Mouse (Mus musculus): ENCODE results near the gene Frmpd1. TPM values are rescaled to one million over a fixed set of nuclear protein-coding genes. Genes with fewer than 3 reads are reported as not detected.
A peak's percentile ranks its signal among the peaks of the same experiment; 100 is the strongest.

Gene Frmpd1
- total RNA-seq, 4 experiments from 2014 or later = 6.5 to 9.3 (median 8.7) TPM

DNA sequence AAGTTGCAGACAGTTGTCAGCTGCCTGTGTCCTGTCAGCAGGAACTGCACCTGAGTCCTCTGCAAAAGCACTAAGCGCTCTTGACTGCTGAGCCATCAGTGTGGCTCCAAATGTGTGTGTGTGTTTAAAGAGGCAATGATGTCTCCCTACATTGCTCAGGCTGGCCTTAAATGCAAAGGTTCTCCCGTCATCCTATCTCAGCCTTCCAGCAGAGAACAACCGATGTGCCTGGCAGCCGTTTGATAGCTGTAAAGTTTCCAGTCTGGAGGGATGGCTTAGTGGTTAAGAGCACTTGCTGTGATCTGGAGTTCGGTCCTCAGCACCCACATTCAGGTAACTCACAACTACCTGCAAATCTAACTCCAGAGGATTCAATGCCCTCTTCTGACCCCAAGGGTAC, 56.7 kb downstream of the Frmpd1 start:
- no peak for DNase-seq

- DNase-seq = no peak
These were observed 57.5 kb downstream of the Frmpd1 start for GRCm38 (mm10) chr4:45242163-45242562.

DNA sequence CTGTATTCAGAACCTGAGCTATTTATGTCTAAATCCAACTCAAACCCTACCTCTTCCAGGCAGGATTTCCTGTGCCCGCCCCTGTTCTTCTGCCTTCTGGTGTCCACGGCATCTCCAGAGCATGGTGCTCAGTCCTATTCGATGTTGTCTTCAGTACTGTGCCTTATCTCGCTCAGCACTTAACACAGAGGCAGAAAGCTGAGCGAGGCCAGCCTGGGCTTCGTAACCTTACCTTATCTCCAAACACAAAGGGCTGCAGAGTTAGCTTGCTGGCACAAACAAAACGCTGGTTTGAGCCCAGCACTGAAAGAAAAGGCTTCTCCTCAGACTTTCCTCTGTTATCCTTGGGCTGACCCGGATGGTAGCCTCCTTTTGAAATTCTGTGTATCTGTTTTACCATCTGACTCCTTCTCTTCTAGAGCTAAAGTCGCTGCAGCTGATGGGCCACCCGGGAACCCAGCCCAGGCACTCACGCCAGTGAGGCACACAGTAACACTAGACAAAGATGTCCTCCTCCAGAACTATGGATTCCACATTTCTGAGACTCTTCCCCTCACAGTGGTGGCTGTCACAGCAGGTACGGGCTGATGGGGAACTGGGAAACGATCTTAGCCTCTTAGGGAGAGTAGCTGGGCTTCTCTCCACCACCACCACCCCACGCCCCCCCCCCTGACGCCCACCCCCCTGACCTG, 58.7 kb downstream of the Frmpd1 start:
- DNase-seq = no peak

- no peak for DNase-seq
These were observed 66.6 kb downstream of the Frmpd1 start for GRCm38 (mm10) chr4:45251265-45251664.

DNA sequence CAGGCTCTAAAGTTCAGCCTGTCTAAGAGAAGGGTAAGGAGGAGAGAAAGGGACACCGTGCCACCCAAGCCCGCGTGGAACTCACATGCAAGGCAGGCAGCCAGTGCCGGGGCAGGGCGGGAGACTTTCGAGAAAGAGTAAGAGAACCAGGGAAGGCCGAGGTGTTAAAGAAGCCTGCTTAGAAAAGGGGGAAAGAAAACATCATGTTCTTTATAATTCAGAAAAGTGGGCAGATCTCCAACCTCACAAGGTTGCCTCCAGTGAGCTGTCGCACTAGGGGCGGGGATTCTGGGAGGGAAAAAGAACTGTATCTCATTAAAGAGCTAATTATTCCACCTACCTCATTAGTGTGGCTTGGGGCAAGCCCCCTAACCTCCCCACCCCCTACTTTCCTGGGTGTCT, 68.2 kb downstream of the Frmpd1 start:
- no peak for DNase-seq

GRCm38 (mm10) chr4:45253839-45254601, 69.3 kb downstream of the Frmpd1 start:
- DNase-seq = peak; percentile 26

DNA sequence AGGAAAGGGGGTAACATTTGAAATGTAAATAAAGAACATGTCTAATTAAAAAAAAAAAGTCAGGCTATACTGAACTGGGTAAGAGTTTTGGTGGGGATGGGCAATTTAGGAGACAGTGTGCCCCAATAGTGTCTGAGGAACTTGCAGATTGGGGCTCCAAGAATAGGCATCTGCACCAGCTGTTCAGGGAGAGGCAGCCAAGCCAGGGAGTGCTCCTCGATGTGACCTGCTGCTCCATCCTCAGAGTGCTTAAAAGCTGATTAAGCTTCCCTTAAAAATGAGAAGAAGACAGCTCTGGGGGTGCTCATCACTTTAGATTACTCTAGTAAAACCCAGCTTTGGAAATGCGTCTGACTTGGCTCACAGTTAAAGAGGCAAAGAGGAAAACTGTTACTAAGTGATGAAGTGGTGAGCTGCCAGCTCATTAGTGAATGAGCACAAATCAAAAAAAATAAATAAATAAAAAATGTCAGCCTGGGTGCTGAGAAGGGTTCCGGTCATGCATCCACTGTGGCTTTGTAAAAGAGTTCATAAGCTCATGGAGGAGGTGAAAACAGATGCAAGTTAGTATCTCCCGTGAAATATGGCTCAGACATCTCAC, 74.7 kb downstream of the Frmpd1 start:
- no peak for DNase-seq

DNA sequence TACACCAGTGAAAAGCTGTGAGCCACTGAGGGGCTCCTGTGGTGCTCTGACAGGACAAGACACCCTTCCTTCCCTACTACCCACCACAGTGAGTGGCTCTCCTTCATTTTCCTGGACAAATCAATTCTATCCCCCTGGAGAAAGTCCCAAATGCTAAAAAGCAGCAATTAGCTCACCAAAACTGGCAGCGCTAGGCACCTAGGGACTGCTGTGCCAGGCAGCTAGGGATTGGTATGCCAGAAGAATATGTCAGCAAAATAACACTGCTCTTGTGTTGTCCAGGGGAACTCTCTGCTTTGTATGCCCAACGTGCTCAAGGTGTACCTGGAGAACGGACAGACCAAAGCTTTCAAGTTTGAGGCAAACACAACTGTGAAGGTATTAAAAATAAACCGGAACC, 76.9 kb downstream of the Frmpd1 start:
- DNase-seq = no peak

DNA sequence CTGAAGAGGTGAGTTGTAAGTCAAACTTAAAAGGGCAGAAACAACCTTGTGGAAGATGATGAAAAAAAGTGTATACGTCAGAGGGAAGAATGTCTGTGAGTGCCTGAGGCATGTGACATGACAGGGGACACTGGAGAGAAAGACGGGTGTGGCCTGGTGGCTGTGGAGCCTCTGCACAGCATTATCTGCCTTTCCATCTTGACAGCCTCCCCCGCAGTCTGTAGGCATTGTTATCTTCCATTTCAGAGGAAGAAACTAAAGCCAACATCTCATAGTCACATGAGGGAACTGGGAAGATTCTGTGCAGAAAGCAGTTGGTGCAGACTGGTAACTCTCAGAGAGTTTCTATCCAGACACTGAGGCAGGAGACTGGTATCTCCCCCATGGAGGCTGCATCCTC, 83.2 kb downstream of the Frmpd1 start:
- DNase-seq = no peak

DNA sequence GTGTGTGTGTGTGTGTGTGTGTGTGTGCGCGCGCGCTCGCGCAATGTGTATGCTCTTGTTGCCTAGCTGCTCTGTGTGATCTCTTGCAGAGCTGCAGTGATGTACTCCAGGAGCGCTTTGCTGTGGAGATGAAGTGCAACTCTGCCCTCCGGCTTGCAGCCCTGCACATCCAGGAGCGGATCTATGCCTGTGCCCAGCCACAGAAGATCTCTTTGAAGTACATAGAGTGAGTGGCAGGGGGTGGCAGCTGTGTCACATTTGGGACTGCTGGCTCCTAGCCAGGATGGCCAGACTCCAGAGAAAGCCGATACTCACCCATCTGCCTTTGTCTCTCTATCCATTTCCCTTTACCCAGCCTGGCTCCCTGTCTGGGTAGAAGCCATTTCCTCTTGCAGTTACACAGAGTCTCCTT, 86.4 kb downstream of the Frmpd1 start:
- DNase-seq = peak; percentile 34

DNA sequence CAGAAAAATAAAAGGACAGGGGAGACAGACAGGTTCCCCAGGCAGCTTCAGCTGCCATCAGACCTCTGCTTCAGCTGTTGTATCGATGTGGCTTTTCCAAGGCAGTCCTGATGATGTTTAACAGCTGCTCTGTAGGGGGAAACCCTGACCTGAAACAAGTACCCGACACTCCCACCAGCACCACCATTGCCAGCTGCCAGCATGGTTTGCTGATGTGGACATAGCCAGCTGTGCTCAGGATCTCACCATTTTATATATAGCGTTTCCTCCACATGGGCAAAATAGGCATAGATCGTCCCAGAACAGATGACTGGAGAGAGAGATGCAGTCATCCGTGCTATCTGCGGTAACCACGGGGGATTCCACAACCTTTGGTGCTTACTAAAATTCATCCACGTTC, 91.1 kb downstream of the Frmpd1 start:
- DNase-seq = no peak

GRCm38 (mm10) chr4:45279292-45279691, 94.6 kb downstream of the Frmpd1 start:
- no peak for DNase-seq

DNA sequence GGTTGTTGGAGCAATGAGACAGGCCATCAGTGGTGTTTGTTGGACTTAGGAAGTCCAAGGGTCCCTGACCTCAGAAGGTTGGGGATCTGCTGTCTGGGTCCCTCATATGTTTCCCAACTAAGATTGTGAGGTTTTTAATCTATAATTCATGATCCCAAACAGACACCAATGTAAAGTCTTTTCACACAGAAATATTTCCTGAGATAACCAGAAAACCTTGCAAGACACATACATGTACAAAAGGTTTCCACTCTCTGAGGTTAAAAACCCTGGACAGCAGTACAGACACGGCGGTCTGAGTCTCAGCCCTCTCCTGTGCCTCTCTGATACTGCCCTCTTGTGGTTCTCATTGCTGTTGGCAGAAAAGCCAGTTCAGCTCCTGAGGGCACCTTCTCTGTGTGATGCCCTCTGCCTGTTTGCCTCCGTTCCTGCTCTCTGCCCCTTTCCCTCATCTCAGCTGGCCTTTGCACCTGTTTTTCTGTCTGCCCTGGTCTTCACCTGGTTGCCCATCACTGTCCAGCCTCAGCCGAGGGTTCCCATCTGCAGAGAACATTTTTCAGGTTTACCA, 95.4 kb downstream of the Frmpd1 start:
- DNase-seq = peak; percentile 44

GRCm38 (mm10) chr4:45286318-45286717, 101.6 kb downstream of the Frmpd1 start:
- DNase-seq = no peak

DNA sequence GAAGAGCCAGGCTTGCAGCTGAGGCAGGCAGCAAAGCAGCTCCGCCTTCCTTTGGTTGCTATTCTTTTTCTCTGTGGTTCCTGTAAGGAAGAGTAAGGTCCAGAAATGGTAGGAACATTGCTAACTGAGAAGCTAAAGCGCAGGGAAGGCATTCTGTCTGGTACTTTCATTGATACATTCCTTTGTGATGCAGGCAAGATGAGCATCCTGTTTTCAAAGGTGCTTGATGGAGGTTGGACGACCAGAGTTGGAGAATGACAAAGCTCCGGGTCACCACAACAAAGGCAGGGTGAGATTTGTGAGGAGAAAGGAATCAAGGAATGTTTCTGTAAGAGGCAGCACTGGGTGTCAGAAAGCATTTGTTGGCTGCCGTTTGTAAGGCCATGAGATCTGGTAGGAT, 103.2 kb downstream of the Frmpd1 start:
- no peak for DNase-seq

GRCm38 (mm10) chr4:45296662-45297564, 112.2 kb downstream of the Frmpd1 start, which contains the start of gene Trmt10b:
Gene Trmt10b (plus strand): TSS chr4:45297127.
- peak; percentile 45 for DNase-seq

DNA sequence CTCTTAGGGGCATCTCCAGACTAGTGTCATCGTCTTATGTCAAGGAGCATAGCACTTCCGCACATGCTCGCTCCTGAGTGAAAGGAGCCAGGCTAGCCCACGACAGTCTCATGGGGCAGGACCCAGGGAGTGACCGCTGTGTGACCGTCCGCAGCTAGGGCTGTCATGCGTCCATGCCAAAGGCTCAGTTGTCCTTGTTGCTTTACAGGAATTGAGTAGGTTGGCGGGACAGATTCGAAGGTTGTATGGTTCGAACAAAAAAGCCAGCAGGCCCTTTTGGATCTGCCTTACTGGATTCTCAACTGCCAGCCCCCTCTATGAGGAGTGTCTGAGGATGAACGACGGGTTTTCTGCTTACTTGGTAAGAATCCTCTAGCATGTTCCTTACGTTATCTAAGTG, 120.9 kb downstream of the Frmpd1 start:
- DNase-seq = no peak

DNA sequence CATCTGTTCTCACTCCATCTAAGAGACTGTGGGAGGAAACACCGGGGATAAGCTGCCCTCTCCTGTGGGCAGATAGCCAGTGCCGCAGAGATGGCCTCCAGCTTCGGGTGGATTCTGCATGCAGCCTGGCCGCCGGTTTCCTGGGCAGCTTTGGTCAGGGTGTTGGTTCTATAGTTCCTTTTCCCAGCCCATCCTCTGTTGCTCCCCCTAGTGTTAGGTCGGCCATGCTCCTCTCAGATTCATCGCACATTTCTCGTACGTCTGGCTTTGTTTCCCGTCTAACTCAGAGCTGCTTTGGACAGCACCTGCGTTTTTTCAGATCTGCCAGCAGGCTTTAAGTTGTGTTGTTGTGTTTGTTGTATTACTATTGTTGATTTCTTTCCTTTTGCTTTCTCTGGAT, 123.4 kb downstream of the Frmpd1 start:
- no peak for DNase-seq

- no peak for DNase-seq
These were observed 123.9 kb downstream of the Frmpd1 start for GRCm38 (mm10) chr4:45308606-45309005.

- no peak for DNase-seq
These were observed 126.4 kb downstream of the Frmpd1 start for GRCm38 (mm10) chr4:45311056-45311455.

DNA sequence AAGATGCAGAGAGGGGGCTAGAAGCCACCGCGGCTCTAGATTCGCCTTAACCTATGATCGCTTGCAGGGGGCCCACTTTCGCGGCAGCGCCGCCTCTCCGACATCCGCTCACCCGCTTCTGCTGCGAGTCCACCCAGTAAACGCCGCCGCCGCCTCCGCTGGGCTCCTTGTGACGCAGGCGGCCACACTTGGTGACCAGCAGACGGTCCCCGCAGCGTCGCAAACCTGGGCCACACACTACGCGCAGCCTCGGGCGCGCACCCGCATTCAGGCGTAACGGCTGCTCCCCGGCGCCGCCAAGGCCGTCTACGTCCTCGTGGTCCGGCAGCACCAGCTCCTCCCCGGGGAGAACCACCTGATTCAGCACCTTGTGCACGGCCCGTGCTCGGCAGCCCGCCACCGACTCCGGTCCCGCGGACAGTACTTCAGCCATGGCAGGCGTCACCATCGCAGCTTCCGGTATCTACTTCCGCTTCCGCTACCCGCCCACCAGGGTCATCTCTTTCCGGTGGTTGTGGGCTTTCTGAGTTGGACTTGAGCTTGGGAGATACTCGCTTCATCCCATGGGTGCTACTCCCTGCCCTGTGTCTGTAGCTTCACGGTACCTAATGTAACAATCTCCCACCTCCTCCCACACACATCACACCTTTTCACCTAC, 135.6 kb downstream of the Frmpd1 start:
- peak; percentile 79 for DNase-seq

DNA sequence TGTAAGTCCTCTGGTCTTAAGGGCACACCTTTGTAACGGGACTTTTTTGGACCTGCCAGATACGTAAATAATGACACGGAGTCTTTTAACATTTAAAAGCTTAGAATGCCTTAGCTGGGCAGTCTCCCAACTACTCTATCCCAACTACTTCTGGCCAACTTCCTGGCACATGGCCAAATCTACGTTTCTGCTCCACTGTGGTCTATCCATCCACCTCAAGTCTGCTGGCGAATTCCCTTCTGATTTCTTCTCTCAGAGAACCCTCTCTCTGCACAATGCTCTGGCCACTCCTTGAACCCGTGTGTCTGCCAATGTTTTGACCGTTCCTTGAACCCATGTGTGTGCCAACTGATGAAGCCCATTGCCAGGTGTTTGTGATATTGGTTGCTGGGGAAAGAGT, 146.5 kb downstream of the Frmpd1 start:
- no peak for DNase-seq

Data from adrenal gland, adult 8-10 months (tissue).